Mouse (Mus musculus) cortical plate, adult 2 months (tissue): ENCODE data around the gene Zdbf2.

Experiments used
- CTCF ChIP-seq: fragments of 200-500 bp; IDR thresholded peaks from 2 replicates; pipeline ENCODE4 v1.5.1; 2011; ENCODE audit warnings: mild to moderate bottlenecking, control low read depth, low read length; ENCODE audit not compliant: insufficient read depth; ENCODE audit errors: extremely low read depth
- POLR2A ChIP-seq: fragments of 200-500 bp; IDR thresholded peaks from 2 replicates; pipeline ENCODE4 v1.6.1; 2011; ENCODE audit warnings: mild to moderate bottlenecking, low read length, control low read depth; ENCODE audit not compliant: insufficient read depth; ENCODE audit errors: extremely low read depth

DNA sequence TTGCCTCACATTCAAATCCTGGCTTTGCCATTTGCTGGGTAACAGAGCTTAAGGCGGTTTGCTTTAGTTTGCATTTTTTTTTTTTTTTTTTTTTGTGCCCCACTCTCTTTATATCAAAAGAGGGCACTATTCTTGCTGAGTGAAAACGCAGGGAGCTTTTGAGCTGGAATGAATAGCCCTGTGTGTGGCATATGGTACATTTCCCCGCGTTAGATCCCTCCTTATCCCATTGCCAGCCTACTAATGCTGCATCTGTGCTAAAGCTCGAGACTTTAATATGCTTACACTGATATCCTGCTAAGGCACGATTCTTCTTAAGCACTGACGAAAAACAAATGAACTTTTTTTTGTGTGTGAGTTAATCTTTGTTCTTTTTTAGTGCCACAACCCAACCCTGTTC is 20.9 kb downstream of the Zdbf2 start:
- TF ChIP-seq CTCF (no peak), POLR2A (no peak)
